Mouse (Mus musculus): Measurements from ENCODE around the gene Gcnt4.
A peak's percentile ranks its signal among the peaks of the same experiment; 100 is the strongest.
"Not testable (repeated sequence)": the region's sequence is repeated elsewhere in the genome, so short reads cannot be mapped to it uniquely, and the experiment has no call there.

Gcnt4 gene

GRCm38 (mm10) chr13:96923999-96924961 is at the start of gene Gcnt4:
Gene Gcnt4 (plus strand): TSS chr13:96924689.
- DNase-seq (ENCODE audit: low spot score in 2 of 2) = peak; percentile 26 to 42

- no peak for DNase-seq (ENCODE audit: low spot score in 2 of 2)
Observed at GRCm38 (mm10) chr13:96878220-96879057, 46.0 kb upstream of the Gcnt4 start.

- DNase-seq (ENCODE audit: low spot score in 2 of 2) = no peak
Observed at GRCm38 (mm10) chr13:96884534-96884933, 40.0 kb upstream of the Gcnt4 start.

GRCm38 (mm10) chr13:96889985-96890384 is 34.5 kb upstream of the Gcnt4 start:
- no peak for DNase-seq (ENCODE audit: low spot score in 2 of 2)

- no peak for DNase-seq (ENCODE audit: low spot score in 2 of 2)
Observed at GRCm38 (mm10) chr13:96895144-96895543, 29.3 kb upstream of the Gcnt4 start.

- no peak for DNase-seq (ENCODE audit: low spot score in 2 of 2)
Observed at GRCm38 (mm10) chr13:96906717-96907116, 17.8 kb upstream of the Gcnt4 start.

GRCm38 (mm10) chr13:96911202-96911601 is 13.3 kb upstream of the Gcnt4 start:
- DNase-seq (ENCODE audit: low spot score in 2 of 2) = no peak

GRCm38 (mm10) chr13:96923134-96923533 is 1.4 kb upstream of the Gcnt4 start:
- DNase-seq (ENCODE audit: low spot score in 2 of 2) = not testable (repeated sequence)

GRCm38 (mm10) chr13:96924985-96925745 is 676 bp downstream of the Gcnt4 start:
- DNase-seq (ENCODE audit: low spot score in 2 of 2) = no peak

GRCm38 (mm10) chr13:96925991-96926725 is 1.7 kb downstream of the Gcnt4 start:
- no peak for DNase-seq (ENCODE audit: low spot score in 2 of 2)

GRCm38 (mm10) chr13:96927781-96928180 is 3.3 kb downstream of the Gcnt4 start:
- no peak for DNase-seq (ENCODE audit: low spot score in 2 of 2)

GRCm38 (mm10) chr13:96928432-96929039 is 4.0 kb downstream of the Gcnt4 start:
- DNase-seq (ENCODE audit: low spot score in 2 of 2) = no peak

- no peak for DNase-seq (ENCODE audit: low spot score in 2 of 2)
Observed at GRCm38 (mm10) chr13:96932745-96933144, 8.3 kb downstream of the Gcnt4 start.

GRCm38 (mm10) chr13:96933367-96933766 is 8.9 kb downstream of the Gcnt4 start:
- no peak for DNase-seq (ENCODE audit: low spot score in 2 of 2)

- DNase-seq (ENCODE audit: low spot score in 2 of 2) = no peak
Observed at GRCm38 (mm10) chr13:96936173-96936777, 11.8 kb downstream of the Gcnt4 start.

GRCm38 (mm10) chr13:96937059-96937558 is 12.6 kb downstream of the Gcnt4 start:
- no peak for DNase-seq (ENCODE audit: low spot score in 2 of 2)

- DNase-seq (ENCODE audit: low spot score in 2 of 2) = no peak
Observed at GRCm38 (mm10) chr13:96939680-96940079, 15.2 kb downstream of the Gcnt4 start.

- DNase-seq (ENCODE audit: low spot score in 2 of 2) = not testable (repeated sequence)
Observed at GRCm38 (mm10) chr13:96941481-96941880, 17.0 kb downstream of the Gcnt4 start.

GRCm38 (mm10) chr13:96943571-96943970 is 19.1 kb downstream of the Gcnt4 start:
- DNase-seq (ENCODE audit: low spot score in 2 of 2) = no peak

- DNase-seq (ENCODE audit: low spot score in 2 of 2) = no peak
Observed at GRCm38 (mm10) chr13:96945748-96946147, 21.3 kb downstream of the Gcnt4 start.
